Mouse (Mus musculus): ENCODE data around the gene Krr1. TPM values are rescaled to one million over a fixed set of nuclear protein-coding genes. Genes with fewer than 3 reads are reported as not detected.

The Krr1 gene
- polyA plus RNA-seq, 1 experiment from 2014 or later = 57.3 TPM

DNA sequence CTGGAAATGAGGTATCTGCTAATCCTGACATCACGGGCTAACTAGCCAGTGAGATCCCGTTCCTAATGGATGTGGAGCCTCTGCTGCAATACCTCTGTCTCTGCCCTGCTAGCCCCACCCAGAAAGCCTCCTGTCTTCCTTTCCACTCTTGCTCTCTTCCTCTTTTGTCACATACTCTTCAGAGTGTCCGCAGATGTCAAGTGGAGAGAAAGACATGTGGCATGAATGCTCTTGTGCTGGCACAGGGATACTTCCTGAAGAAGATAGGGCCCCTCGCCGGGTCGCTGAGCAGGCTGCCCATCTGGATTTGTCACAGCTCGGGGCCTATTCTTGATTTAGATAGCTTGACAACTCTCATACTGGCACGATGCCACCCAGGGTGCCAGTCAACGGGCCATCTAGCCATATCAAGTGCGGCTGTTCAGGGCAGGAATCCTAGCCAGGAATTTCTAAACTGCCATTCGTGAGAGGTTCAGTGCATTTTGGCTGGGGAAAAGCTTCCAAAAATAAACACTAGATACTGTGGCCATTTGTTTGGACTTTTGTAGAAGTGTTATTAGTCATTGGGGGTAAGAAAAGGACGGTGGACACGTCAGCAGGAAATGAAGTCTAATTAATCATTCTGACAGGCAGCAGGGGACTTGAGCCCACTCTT is 35.8 kb upstream of the Krr1 start:
- DNase-seq (ENCODE audit: low spot score) (peak; percentile 78), ATAC-seq (peak; percentile 61; the same call in 1 of the 2 replicates)
- 58% methylated on average over 13 of the region's 13 CpGs for WGBS
- H3K4me2 ChIP-seq (ENCODE audit: low read length) = no peak overlapping the region
- H3K36me3 ChIP-seq (ENCODE audit: control insufficient read depth, insufficient read depth, low read length) = no peaks in the 10 kb centered on the region
- H3K27me3 ChIP-seq (replicated peaks; ENCODE audit: control insufficient read depth, insufficient read depth, low read length) = no peaks in the 10 kb centered on the region
- H3K4me1 ChIP-seq (ENCODE audit: control insufficient read depth, insufficient read depth, low read length) = no peaks in the 10 kb centered on the region
- H3K4me3 ChIP-seq (ENCODE audit: low read depth, low read length) = no peak overlapping the region
- no peak overlapping the region for H3K9ac ChIP-seq (ENCODE audit: low read length)
- H3K27ac ChIP-seq (ENCODE audit: low read depth, low read length) = no peak overlapping the region
- H3K9me3 ChIP-seq (replicated peaks; ENCODE audit: control insufficient read depth, low read length) = no peaks in the 10 kb centered on the region

DNA sequence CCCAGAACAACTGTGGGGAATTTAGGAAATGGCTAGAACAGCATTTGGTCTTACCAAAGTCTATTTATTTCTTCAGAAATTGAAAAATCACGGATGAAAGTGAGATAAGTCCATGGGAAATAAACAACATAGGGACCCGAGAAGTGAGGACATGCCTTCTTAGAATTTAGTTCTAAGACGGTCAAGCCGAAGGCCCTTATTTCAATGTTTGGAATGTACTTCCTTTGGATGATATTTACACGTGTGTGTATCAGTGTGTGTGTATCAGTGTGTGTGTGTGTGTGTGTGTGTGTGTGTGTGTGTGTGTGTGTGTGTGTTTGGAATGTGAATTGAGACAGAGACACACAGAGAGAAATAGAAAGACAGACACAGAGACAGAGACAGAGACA is 35.3 kb upstream of the Krr1 start:
- Histone ChIP-seq H3K4me3 (ENCODE audit: low read depth, low read length) (no peak overlapping the region), H3K9me3 (replicated peaks; ENCODE audit: control insufficient read depth, low read length) (no peaks in the 10 kb centered on the region), H3K27me3 (replicated peaks; ENCODE audit: control insufficient read depth, insufficient read depth, low read length) (no peaks in the 10 kb centered on the region), H3K9ac (ENCODE audit: low read length) (no peak overlapping the region), H3K4me2 (ENCODE audit: low read length) (no peak overlapping the region), H3K4me1 (ENCODE audit: control insufficient read depth, insufficient read depth, low read length) (no peaks in the 10 kb centered on the region), H3K27ac (ENCODE audit: low read depth, low read length) (no peak overlapping the region), H3K36me3 (ENCODE audit: control insufficient read depth, insufficient read depth, low read length) (no peaks in the 10 kb centered on the region)
- ATAC-seq (no peak), DNase-seq (ENCODE audit: low spot score) (no peak)
- WGBS = 89% methylated on average over 5 of the region's 5 CpGs

DNA sequence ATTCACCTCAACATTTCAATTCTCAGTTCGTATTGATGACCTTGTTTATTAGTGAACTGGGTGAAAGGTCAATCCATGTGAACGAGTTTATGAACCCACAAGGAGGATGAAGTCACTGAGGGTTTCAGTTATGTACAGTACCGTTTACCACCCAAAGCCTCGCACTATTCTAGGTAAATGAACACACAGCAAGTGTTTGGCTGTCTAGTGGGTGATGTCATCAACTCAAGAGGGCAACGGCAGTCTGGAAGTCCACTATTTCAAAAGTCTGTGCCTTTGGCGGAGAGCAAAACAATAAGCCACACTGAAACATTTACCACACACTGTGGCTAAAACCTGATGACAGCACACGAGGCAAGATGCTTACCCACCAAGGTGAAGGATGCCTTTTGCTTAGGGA is 29.4 kb upstream of the Krr1 start:
- Histone ChIP-seq H3K27me3 (replicated peaks; ENCODE audit: control insufficient read depth, insufficient read depth, low read length) (no peaks in the 10 kb centered on the region), H3K9ac (ENCODE audit: low read length) (no peak overlapping the region), H3K27ac (ENCODE audit: low read depth, low read length) (no peak overlapping the region), H3K4me3 (ENCODE audit: low read depth, low read length) (no peak overlapping the region), H3K9me3 (replicated peaks; ENCODE audit: control insufficient read depth, low read length) (no peaks in the 10 kb centered on the region), H3K4me2 (ENCODE audit: low read length) (no peak overlapping the region), H3K4me1 (ENCODE audit: control insufficient read depth, insufficient read depth, low read length) (no peaks in the 10 kb centered on the region), H3K36me3 (ENCODE audit: control insufficient read depth, insufficient read depth, low read length) (no peaks in the 10 kb centered on the region)
- ATAC-seq (no peak), DNase-seq (ENCODE audit: low spot score) (no peak)
- 80% methylated on average over 7 of the region's 7 CpGs for WGBS

DNA sequence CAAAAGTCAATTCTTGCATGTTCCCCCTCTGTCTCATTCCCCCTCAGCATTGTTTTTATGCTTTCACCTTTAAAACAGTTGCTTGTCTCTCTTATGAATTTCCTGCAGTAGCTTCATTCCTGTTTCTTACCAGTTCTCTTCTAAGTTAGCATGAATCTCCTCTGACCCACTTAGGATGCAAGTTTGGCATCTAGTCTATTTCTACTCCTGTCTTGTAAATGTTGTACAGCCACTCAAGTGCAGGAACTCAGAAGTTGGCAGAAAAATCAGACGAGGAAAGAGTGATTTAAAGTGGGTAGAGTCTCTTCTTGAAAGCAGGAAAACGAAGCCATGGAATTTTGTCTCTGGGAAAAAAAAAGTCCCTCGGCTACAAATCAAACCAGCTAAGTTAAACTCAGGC is 26.9 kb upstream of the Krr1 start:
- no peak overlapping the region for H3K9ac ChIP-seq (ENCODE audit: low read length)
- H3K4me2 ChIP-seq (ENCODE audit: low read length) = no peak overlapping the region
- H3K27me3 ChIP-seq (replicated peaks; ENCODE audit: control insufficient read depth, insufficient read depth, low read length) = no peaks in the 10 kb centered on the region
- DNase-seq (ENCODE audit: low spot score) (no peak), ATAC-seq (no peak)
- no peak overlapping the region for H3K4me3 ChIP-seq (ENCODE audit: low read depth, low read length)
- no peaks in the 10 kb centered on the region for H3K36me3 ChIP-seq (ENCODE audit: control insufficient read depth, insufficient read depth, low read length)
- H3K4me1 ChIP-seq (ENCODE audit: control insufficient read depth, insufficient read depth, low read length) = no peaks in the 10 kb centered on the region
- no peaks in the 10 kb centered on the region for H3K9me3 ChIP-seq (replicated peaks; ENCODE audit: control insufficient read depth, low read length)
- no peak overlapping the region for H3K27ac ChIP-seq (ENCODE audit: low read depth, low read length)
- WGBS = 78% methylated on average over 3 of the region's 3 CpGs

DNA sequence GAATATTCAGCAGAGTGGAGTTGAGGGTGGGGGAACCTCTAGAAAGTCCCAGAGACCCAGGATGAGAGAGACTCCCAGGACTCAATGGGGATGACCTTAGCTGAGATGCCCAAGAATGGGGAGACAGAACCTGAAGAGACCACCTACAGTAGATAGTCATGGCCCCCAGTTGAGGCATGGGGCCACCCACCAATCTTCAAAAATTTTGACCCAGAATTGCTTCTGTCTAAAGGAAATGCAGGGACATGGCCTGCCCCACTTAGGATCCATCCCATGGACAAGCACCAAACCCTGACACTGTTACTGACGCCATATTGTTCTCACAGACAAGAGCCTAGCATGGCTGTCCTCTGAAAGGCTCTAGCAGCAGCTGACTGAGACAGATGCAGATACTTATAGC is 24.4 kb upstream of the Krr1 start:
- Histone ChIP-seq H3K36me3 (ENCODE audit: control insufficient read depth, insufficient read depth, low read length) (no peaks in the 10 kb centered on the region), H3K27ac (ENCODE audit: low read depth, low read length) (no peak overlapping the region), H3K4me1 (ENCODE audit: control insufficient read depth, insufficient read depth, low read length) (no peaks in the 10 kb centered on the region), H3K27me3 (replicated peaks; ENCODE audit: control insufficient read depth, insufficient read depth, low read length) (no peaks in the 10 kb centered on the region), H3K9me3 (replicated peaks; ENCODE audit: control insufficient read depth, low read length) (no peaks in the 10 kb centered on the region), H3K9ac (ENCODE audit: low read length) (no peak overlapping the region), H3K4me2 (ENCODE audit: low read length) (no peak overlapping the region), H3K4me3 (ENCODE audit: low read depth, low read length) (no peak overlapping the region)
- 85% methylated on average over 1 of the region's 1 CpGs for WGBS
- ATAC-seq (no peak), DNase-seq (ENCODE audit: low spot score) (no peak)

DNA sequence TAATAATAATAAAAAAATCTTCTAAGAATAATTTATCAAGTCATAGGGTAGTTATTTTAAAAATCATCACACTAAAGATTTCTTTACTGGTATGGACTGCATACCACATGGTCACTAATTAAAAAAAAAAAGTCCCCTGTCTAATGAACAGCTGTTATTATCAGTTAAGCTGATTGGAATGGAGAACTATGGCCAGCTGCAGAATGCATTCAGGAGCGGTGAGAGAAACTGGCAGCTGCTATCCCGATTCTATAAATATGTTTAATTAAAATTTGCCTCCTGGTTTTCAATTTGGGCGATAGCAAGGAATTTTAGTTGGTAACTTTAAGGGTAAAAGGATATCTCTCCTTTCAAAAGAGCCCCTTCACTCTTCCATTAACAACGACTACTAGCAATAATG is 23.5 kb upstream of the Krr1 start:
- peak; percentile 14 for DNase-seq (ENCODE audit: low spot score)
- WGBS = 11% methylated on average over 4 of the region's 4 CpGs
- H3K9me3 ChIP-seq (replicated peaks; ENCODE audit: control insufficient read depth, low read length) = no peaks in the 10 kb centered on the region
- no peak overlapping the region for H3K9ac ChIP-seq (ENCODE audit: low read length)
- no peak overlapping the region for H3K27ac ChIP-seq (ENCODE audit: low read depth, low read length)
- H3K4me2 ChIP-seq (ENCODE audit: low read length) = no peak overlapping the region
- H3K36me3 ChIP-seq (ENCODE audit: control insufficient read depth, insufficient read depth, low read length) = no peaks in the 10 kb centered on the region
- no peaks in the 10 kb centered on the region for H3K27me3 ChIP-seq (replicated peaks; ENCODE audit: control insufficient read depth, insufficient read depth, low read length)
- H3K4me1 ChIP-seq (ENCODE audit: control insufficient read depth, insufficient read depth, low read length) = no peaks in the 10 kb centered on the region
- H3K4me3 ChIP-seq (ENCODE audit: low read depth, low read length) = no peak overlapping the region
- no peak for ATAC-seq

DNA sequence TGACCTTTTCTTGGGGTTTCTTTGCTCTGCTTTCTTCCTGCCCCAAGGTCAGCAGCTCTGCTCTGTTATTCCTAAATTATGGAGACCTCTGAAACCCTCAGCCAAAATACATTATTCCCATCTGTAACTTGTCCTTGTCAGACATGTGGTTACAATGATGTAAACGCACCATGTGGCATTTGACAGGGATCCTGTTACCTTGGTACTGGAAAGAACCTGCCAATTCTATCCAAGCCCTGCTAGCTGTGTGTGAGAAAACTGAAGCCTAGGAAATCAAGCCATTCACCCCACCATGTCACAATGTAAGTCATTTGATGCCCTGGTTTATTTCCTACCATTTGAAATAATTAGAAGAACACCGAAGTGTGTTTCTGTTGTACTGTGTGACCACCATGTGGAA is 16.6 kb upstream of the Krr1 start:
- DNase-seq (ENCODE audit: low spot score) (no peak), ATAC-seq (no peak)
- no peaks in the 10 kb centered on the region for H3K36me3 ChIP-seq (ENCODE audit: control insufficient read depth, insufficient read depth, low read length)
- no peak overlapping the region for H3K9ac ChIP-seq (ENCODE audit: low read length)
- H3K27ac ChIP-seq (ENCODE audit: low read depth, low read length) = no peak overlapping the region
- H3K27me3 ChIP-seq (replicated peaks; ENCODE audit: control insufficient read depth, insufficient read depth, low read length) = no peaks in the 10 kb centered on the region
- no peak overlapping the region for H3K4me2 ChIP-seq (ENCODE audit: low read length)
- H3K4me3 ChIP-seq (ENCODE audit: low read depth, low read length) = no peak overlapping the region
- 91% methylated on average over 2 of the region's 2 CpGs for WGBS
- no peaks in the 10 kb centered on the region for H3K4me1 ChIP-seq (ENCODE audit: control insufficient read depth, insufficient read depth, low read length)
- H3K9me3 ChIP-seq (replicated peaks; ENCODE audit: control insufficient read depth, low read length) = no peaks in the 10 kb centered on the region

DNA sequence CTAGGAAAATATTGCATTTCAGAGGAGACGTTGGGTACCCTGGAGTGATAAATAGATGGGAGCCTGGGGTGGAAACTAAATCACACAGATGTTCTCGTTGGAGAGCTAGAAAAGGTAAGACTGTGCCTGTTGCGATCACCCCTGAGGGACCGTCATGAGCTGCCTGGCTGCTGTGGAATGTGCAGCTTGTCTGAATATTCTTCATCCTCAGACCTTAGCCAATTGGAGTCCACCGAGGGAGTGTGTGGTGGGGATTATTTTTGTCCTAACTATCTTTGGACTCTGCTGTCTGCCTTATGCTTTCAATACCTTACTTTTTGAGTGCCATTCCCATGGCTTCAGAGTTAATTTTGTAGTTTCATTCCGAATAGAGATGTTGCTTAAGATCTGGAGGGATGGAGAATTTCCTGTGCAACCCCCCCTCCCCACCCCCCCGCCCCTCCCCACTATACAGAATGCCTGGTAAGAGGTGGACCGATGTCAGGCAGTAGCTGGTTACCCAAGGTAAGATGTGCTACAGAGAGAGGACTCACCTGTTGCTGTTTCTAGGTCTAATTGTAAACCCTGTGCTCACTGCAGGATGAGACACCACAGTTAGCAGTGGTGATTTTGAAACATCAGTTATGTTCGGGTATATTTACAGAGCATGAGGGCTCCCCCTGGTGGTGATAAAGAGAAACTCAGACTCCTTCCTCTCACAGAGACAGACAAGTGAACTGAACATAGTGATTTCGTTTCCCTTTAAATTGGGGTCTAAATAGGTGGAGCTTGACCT is 15.0 kb upstream of the Krr1 start:
- Histone ChIP-seq H3K4me3 (ENCODE audit: low read depth, low read length) (no peak overlapping the region), H3K4me2 (ENCODE audit: low read length) (no peak overlapping the region), H3K9me3 (replicated peaks; ENCODE audit: control insufficient read depth, low read length) (no peaks in the 10 kb centered on the region), H3K4me1 (ENCODE audit: control insufficient read depth, insufficient read depth, low read length) (no peaks in the 10 kb centered on the region), H3K27me3 (replicated peaks; ENCODE audit: control insufficient read depth, insufficient read depth, low read length) (no peaks in the 10 kb centered on the region), H3K36me3 (ENCODE audit: control insufficient read depth, insufficient read depth, low read length) (no peaks in the 10 kb centered on the region), H3K9ac (ENCODE audit: low read length) (no peak overlapping the region), H3K27ac (ENCODE audit: low read depth, low read length) (no peak overlapping the region)
- ATAC-seq (peak; percentile 90), DNase-seq (ENCODE audit: low spot score) (peak; percentile 92)
- WGBS = 67% methylated on average over 10 of the region's 10 CpGs

DNA sequence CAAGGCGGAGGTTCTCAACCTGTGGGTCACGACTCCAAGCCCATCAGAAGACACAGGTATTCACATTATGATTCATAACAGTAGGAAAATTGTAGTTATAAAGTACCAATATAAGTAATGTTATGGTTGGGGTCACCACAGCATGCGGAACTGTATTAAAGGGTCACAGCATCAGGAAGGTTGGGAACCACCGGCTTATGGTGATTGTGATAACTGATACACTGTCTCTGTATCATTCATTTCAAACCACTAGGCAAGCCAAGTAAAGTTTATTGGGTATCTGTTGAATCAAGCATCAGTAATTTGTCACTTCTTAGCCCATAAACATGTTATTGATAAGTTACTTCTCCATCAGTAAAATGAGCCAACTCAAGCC is 14.4 kb upstream of the Krr1 start:
- Histone ChIP-seq H3K27ac (ENCODE audit: low read depth, low read length) (no peak overlapping the region), H3K9me3 (replicated peaks; ENCODE audit: control insufficient read depth, low read length) (no peaks in the 10 kb centered on the region), H3K9ac (ENCODE audit: low read length) (no peak overlapping the region), H3K4me2 (ENCODE audit: low read length) (no peak overlapping the region), H3K36me3 (ENCODE audit: control insufficient read depth, insufficient read depth, low read length) (no peaks in the 10 kb centered on the region), H3K4me1 (ENCODE audit: control insufficient read depth, insufficient read depth, low read length) (no peaks in the 10 kb centered on the region), H3K4me3 (ENCODE audit: low read depth, low read length) (no peak overlapping the region), H3K27me3 (replicated peaks; ENCODE audit: control insufficient read depth, insufficient read depth, low read length) (no peaks in the 10 kb centered on the region)
- WGBS = 41% methylated on average over 4 of the region's 4 CpGs
- ATAC-seq (0 out of 2 replicates have a peak, but pooled peaks have one; percentile 43), DNase-seq (ENCODE audit: low spot score) (no peak)

Data from forebrain, embryonic 14.5 days (tissue).